Mouse (Mus musculus) 416B (cell line): ENCODE data around the gene Wdr35.

Source experiments
- DNase-seq: peaks from one replicate; pipeline ENCODE4 v3.0.0; 2011; ENCODE audit warnings: low read depth

The Wdr35 gene

DNA sequence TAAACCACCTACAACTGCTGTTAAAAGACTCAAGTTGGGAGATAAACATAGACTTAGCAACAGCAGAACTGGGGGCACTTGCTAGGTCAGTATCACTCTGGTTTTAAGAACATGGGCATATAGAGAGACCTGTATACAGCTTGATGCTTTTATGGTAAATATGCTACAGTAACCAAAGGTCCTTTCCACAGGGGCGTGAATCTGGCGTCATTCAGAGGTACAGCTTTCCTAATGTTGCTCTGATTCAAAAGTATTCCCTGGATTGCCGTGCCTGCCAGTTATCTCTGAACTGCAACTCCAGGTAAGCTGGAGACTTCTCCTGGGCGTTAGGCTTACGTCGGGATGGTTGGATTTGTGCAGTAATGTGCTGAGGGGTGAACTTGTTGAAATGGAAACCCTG lies 34.1 kb downstream of the Wdr35 start:
- DNase-seq, result no peak

- no peak for DNase-seq
Observed at GRCm38 (mm10) chr12:9010311-9010710, 36.6 kb downstream of the Wdr35 start.

DNA sequence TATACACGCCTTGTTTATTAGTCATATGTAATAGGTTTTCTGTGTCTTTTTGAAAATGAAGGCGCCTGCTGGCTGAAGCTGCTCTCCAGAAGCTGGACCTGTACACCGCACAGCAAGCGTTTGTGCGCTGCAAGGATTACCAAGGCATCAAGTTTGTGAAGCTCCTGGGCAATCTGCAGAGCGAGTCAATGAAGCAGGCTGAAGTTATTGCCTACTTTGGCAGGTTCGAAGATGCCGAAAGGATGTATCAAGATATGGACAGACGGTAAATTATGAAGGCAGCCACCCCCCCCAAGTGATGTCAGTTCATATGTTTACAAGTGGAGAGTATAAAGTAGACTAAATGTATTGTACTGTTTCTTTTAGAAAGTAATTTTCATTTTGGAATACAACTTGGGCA lies 42.7 kb downstream of the Wdr35 start:
- DNase-seq, result no peak

GRCm38 (mm10) chr12:9020431-9020830 lies 46.7 kb downstream of the Wdr35 start:
- no peak for DNase-seq

DNA sequence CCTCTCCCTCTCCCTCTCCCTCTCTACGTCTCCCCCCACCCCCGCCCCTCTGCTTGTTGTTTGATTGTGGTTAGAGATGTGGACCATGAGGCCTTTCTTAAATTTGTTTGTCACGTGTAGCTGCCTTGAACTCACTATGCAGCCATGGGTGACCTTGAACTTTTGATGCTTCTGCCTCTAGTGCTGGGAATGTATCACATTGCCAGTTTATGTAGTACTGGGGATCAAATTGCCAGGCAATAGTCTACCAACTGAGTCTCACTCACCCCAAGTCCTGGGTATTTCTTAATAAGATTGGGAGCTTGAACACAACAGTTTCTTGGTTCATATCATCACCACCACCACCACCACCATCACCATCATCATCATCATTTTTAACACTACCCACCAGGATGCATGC lies 47.3 kb downstream of the Wdr35 start:
- peak; percentile 17 for DNase-seq

GRCm38 (mm10) chr12:9023031-9023430 lies 49.3 kb downstream of the Wdr35 start:
- peak; percentile 63 for DNase-seq

DNA sequence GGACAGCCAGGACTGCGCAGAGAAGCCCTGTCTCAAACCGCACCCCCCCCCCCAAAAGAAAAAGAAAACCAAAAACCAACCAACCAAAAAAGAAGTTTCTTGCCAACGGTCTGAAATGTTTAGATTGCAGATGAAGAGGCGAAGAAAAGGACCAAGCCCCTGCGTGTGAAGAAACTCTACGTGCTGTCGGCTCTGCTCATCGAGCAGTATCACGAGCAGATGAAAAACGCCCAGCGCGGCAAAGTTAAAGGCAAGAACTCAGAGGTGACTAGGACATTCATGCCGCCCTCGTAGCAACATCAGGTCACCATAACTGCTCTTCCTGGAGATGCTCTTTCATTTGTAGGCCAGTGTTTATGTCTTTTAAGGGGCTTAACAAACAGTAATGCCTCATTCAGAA lies 50.4 kb downstream of the Wdr35 start:
- no peak for DNase-seq

GRCm38 (mm10) chr12:9024736-9025135 lies 51.0 kb downstream of the Wdr35 start:
- DNase-seq, result no peak

- DNase-seq, result no peak
Observed at GRCm38 (mm10) chr12:9026843-9027242, 53.2 kb downstream of the Wdr35 start.

- peak; percentile 10 for DNase-seq
Observed at GRCm38 (mm10) chr12:9028816-9029215, 55.1 kb downstream of the Wdr35 start.

- no peak for DNase-seq
Observed at GRCm38 (mm10) chr12:9029506-9029887, 55.8 kb downstream of the Wdr35 start.

DNA sequence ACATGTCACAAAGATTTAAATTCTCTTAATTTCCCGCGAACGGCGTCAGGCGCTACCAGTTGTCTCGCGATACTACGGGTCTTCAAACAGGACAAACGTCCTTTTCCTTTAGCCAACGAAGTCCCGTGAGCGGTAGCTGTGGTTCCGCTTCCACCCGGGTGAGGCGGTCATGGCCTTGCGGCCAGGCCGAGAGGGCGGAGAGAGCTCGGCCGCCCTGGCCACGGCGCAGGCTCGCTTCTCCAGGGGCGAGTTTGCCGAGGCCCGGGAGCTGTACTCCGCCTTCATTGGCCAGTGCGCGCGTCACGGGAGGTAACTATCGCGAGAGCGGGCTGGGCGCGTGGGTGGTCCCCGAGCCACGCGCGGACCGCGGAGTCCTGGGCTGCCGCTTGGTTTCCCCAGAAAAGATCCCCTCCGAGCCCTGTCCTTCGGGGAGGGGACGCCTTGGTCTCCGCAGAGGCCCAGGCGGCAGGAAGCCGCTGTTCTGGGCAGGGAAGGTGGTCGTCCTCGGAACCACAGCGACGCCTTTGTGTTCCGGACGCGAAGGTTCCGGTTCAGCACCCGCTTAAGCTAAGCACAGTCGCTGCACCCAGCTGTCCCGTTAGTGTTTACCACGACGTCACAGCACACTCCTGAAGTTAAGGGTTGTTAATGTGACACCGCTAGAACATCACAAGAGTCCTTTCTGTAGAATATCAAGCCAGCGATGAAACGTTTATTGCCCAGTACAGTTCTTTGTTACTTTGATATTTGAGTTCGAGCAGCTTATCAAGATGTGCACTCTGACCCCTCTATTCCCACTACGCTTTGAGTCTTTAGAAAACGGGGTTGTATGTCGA lies 56.4 kb downstream of the Wdr35 start, which contains the start of gene Ttc32:
TSS of gene Ttc32 (plus strand) at position 110 of the 836 bp plus-strand sequence.
- DNase-seq, result peak; percentile 99

GRCm38 (mm10) chr12:9031166-9031565 lies 57.5 kb downstream of the Wdr35 start:
- no peak for DNase-seq

GRCm38 (mm10) chr12:9033140-9033539 lies 59.4 kb downstream of the Wdr35 start:
- DNase-seq, result peak; percentile 39

DNA sequence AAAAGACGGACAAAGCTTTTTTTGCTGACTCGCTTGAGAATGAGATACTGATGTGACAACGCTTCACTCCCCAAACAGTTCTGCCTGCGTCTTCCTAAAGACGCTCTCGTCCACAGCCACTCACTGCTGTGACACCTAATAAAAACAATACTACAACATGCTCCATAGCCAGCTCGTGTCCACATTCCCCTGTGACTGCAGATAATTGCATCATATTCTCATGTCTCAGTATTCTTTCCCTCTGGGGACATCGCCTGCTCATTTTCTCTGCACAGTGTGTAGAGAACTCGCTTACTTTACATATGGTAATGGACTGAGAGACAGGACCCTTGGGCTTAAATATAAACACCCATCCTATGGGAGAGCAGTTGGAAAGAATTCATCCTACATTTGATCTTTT lies 62.7 kb downstream of the Wdr35 start:
- no peak for DNase-seq

GRCm38 (mm10) chr12:9040177-9040576 lies 66.5 kb downstream of the Wdr35 start:
- no peak for DNase-seq

DNA sequence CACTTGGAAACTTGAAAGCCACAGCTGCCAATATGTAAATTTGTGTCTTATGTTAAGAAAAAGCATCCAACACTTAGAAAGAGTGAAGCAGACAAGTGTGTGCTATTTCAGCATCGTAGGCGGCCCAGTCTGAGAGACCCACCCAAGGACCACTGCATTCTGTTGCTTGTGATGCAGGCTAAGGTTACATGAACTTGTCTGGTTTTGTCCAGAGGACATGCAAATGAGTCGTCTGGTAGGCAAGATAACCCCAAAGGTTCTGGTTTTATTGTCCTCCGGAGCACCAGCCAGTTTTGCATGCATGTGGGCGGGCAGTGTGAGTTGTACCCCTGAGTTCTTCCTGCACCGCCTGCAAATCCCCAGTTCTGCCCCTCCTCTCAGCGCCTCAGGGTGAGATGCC lies 67.0 kb downstream of the Wdr35 start:
- DNase-seq, result no peak

DNA sequence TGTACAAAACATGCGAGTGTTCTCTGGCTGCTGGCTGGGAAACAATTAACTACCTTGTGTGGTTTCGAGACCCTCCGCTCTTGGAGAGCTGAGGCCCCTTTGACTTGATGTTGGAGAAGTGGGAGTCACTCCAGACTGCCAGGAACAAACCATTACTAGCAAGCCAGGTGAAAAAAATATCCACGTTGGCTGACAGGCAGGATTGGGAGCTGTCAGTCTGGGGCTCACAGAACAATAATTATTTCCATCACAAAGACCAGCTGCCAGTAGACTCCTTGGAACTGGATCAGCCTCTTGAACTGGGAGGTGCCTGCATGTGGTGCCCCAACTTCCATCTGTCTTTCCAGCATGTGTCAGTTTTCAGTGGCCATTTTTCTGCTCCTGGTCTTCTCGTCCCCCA lies 68.6 kb downstream of the Wdr35 start:
- no peak for DNase-seq

DNA sequence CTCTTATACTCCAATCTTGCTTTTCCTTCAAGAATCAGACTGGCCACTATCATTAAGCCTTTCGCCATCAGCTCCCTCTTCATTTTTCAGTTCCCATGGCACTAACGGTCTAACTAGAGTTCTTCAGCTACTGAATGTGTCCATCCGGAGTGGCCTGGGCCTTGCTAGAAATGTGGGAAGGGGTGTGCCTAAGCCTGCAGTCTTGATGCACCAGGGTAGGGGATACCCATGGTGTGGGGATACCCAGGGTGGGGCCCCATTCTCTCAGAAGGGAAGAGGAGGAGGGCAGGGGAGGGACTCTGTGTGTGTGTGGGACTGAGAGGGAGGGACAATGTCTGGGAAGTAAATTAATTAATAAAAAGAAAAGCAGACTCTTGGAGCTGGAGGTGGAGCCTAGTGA lies 69.1 kb downstream of the Wdr35 start:
- no peak for DNase-seq

GRCm38 (mm10) chr12:9044666-9045065 lies 71.0 kb downstream of the Wdr35 start:
- DNase-seq, result no peak

DNA sequence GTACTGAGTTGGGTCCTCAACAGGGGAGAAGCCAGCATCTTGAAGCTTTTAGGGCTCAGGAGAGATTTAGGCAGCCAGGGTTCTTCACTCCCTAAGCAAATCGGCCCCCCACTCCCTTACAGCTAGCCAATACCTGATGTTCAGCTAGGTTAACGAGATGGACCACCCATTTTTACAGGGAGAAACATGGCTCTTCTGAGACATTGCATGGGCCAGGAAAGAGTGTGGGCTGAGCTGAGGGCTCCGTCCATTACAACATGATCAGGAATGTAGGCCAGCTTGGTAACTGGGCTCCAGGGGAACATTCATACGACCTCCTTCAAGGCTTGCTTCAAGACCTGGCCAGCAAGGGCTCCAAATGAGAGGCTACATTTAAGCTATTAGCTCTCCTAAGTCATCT lies 73.0 kb downstream of the Wdr35 start:
- no peak for DNase-seq

DNA sequence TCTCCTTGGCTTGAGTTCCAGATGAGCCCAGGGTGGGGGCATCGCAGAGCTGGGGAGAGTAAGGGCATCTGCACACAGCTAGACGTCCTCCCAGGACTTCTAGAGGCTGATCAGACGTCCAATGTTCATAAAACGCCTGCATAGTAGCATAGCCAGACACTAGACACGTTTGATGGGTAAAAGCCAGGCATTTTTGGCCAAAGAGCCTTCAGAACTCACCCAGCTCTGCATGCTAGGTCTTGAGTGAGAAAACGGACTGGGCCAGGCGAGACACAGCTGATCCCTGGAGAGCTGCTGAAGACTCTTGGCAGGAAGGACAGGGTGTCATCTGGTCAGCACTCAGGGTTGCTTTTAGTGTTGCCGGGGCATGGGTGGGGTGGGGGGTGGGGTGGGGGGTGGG lies 74.4 kb downstream of the Wdr35 start:
- no peak for DNase-seq

GRCm38 (mm10) chr12:9050824-9051223 lies 77.1 kb downstream of the Wdr35 start:
- peak; percentile 15 for DNase-seq
